Mouse (Mus musculus) ZHBTc4 (cell line): Measurements from ENCODE around the gene Twf1.

Source experiments
- DNase-seq: peaks from one replicate; pipeline ENCODE4 v3.0.0-alpha.2; 2011; ENCODE audit warnings: low read depth, low spot score

Gene Twf1

DNA sequence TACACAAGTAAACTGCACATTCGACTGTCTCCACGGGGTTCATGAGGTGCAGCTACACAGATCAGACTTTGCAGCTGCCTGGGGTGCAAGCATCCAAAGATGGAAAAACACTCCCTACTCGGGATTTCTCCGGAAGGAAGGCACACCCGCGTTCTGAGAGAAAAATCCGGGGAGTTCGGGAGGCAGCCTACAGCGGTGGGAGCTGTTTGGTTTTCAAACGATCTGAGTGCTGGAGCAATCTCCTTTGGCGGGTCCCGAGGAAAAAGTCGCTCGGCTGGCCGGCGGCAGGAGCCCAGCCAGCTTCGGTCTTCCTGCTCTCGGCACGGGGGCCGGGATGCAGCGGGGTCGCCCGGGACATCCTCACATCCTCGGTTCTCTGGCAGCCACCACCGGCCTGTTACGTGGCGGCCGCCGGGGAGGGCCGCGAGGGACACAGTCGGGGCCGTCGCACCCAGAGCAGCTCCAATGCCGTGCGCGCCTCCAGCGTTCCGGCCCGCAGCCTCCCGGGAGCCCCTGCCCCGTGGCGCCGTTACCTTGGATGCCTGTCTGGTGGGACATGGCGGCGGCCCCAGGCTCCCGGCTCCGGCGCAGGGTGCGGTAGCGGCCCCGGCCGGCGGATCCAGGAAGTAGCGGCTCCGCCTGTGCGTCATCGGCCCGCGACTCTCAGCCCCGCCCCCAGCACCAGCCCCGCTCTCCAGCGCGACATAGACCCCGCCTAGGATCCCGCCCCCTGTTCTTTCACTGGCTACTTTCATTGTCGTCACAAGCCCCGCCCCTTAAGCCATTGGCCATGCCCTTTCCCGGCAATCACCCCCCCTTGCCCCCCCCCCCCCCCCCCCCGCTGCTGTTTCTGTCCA is at the start of gene Twf1:
Gene Twf1 (minus strand): TSS at position 671 of the 857 bp plus-strand sequence.
- peak; percentile 97 for DNase-seq

DNA sequence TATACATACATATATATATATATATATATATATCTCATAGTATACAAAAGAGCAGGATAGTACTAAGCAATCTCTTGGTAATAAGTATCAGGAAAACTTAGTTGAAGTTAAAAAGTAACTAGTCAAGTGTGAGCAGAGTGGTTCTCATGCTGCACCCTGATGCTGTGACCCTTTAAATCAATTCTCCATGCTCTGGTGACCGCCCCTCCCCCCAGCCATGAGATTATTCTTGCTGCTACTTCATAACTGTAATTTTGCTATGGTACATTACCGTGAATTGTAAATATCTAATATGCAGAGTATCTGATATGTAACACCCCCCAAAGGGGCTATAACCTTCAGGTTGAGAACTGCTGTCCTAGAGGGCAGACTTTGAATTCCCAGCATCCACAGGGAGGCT is 49.4 kb upstream of the Twf1 start:
- no peak for DNase-seq

DNA sequence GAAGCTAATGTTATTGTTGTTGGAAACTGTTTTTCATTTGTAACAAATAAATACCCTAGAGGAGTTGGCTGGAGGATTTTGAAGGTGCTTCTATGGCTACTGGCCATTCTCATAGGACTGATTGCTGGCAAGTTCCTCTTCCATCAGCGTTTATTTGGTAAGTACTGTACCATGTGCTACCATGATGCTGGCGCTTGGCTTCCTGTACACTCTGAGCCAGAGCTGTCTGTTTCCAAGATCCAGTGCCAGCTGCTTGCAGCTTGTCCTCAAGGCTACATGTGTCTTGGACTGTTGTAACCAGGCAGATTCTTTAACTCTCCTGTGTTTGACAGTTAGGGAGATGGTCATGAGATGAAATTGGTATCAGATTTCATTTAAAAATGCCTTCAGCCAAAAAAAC is 48.5 kb upstream of the Twf1 start:
- DNase-seq = no peak

DNA sequence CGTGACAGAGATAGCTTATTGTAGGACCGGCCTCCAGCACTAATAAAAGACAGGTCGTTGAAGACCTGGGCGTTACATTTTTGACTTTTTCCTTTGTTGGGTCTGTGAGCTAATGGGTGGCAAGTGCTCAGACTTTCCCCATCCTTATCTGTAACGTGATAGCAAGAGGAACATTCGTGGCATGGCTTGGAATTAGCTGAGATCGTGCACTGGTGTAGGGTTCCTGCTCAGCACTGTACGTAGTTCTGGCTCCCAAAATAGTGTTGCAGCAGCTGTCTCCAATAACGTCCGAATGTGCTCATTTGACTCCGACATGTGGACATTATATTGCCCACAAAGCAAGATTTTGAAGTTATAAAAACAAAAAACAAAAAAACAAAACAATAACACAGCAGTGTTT is 44.8 kb upstream of the Twf1 start:
- no peak for DNase-seq

DNA sequence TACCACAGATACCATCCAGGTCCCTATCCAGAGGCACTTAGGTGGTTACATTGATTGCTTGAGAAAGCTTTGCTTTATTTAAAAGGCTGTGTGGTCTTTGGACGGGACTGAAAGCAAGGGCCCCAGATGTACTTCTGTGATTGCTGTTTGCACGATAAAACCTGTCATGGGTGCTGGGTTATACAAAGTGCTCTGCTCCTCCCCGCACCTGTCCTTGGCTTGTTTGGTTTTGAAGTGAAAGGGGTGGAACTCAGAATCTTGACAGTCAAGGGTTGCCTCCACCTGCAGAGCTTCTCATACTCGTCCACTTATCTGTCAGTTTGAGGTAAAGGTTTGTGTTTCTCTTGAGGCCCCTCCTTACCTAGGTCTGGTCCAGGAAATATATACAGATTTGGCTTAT is 40.9 kb upstream of the Twf1 start:
- no peak for DNase-seq

DNA sequence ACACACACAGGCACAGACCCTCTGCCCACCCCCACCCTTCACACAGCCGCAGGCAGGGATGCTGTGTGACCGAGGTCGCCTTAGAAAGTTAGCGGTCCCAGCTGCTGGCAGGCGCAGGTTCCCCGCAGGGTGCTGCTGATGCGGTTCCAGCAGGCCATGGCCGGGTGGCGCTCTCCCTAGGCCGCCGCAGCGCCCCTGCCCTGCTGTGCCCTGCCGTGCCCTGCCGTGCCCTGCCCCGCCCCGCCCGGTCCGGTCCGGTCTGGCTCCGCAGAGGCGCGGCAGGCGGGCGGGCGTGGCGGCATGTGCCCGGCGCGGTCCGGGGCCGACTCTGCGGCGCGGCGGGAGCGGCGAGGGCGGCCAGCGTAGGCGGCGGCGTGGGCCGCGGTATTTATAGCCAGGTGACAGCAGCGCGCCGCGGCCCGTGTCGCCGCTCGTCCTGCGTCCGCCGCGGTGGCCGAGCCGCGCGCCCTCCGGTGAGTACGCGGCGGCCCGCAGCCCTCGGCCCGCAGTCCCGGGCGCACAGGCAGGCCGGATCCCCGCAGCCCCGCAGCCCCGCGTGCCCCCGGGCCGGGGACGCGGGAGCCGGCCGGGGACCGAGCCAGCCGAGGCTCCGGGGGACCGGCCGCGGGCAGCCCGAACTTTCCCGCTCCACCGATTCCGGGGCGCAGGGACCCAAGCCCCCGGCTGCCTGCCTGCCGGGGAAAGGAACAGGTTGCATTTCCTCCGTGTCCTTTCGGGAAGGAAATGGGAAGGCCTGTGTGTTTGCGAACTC is 39.3 kb upstream of the Twf1 start, which contains the start of gene Tmem117:
Gene Tmem117 (plus strand): TSS at position 403 of the 772 bp plus-strand sequence.
- peak; percentile 87 for DNase-seq

DNA sequence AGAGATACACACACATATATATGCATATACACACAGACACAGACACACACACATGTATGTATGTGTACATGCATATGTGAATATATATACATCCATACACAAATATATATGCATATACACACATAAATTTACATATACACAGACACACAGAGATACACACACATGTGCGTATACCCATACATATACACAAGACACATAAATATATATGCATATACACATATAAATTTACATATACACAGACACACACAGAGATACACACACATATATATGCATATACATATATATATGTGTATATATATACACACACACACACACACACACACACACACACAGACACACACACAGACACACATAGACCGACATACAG is 38.8 kb upstream of the Twf1 start:
- DNase-seq = no peak

DNA sequence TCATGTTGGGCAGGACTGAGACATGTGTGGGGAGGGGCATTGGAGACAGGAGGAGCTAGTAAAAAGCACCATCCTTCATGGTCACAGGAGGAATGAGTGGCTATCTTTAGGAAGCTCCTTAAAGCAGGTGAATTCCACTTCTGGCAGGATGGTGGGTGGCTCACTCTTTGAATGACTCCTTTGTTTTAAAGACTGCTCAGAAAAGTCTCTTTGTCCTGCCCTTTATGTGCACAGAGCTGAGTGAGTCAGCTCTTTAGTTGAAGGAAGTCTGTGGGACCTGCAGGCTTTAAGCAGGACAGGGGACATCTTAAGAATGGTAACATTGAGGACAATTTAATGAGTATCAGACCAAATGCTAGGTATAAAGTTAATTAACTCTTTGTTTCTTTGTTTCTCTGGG is 31.2 kb upstream of the Twf1 start:
- peak; percentile 77 for DNase-seq

DNA sequence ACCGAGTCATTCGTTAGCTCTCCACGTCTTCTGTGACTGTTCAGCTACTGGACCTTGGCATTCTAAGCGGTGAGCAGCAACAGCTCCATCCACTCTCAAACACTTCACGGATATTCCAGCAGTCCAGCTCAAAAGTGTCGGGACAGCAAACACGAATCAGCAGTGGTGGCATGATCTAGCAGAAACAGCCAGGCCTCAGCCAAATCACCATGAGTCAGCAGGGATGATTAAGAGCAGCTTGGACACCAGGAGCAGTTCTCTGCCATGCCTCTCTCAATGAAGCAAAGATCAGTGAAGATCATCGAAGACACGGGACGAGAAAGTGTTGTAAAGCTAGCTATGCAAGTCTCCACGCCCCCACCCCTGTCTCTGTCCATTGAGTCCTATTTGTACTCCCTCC is 26.3 kb upstream of the Twf1 start:
- peak; percentile 27 for DNase-seq

DNA sequence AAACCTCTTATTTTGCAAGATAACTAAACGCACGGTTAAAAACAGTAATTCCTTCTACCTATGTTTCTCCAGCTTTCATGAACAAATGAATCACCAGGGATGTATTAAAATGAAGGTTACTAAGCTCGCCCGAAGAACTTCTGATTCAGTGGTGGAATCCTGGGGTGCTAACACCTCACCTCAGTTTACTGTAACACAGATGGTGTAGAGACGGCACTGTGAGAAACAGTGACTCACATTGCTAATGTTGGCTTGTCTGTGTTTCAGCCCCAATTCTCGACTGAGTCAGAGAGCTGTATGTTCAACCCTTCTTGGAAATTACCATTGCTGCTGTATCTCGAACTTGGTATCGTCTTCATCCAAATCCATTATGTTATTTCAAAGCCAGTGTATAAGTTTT is 18.1 kb upstream of the Twf1 start:
- no peak for DNase-seq

DNA sequence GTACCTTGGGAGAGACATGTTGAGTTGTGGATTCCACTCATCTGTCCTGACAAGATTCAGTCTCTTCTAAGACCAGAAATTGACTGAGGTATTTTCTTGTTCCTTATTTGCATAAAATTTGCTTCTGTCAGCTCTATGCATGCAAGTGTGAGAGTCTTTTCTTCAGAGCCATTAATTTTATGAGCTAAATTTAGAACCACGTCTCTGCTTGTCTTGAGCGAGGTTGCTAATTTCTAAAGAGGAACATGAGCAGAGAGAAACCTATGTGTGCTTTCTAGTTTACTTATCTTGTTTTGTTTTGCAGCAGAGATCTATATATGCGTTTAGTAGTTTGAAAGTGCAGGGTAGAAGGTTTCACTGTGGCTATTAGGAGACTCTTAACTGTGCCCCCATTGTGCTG is 12.8 kb upstream of the Twf1 start:
- DNase-seq = no peak

DNA sequence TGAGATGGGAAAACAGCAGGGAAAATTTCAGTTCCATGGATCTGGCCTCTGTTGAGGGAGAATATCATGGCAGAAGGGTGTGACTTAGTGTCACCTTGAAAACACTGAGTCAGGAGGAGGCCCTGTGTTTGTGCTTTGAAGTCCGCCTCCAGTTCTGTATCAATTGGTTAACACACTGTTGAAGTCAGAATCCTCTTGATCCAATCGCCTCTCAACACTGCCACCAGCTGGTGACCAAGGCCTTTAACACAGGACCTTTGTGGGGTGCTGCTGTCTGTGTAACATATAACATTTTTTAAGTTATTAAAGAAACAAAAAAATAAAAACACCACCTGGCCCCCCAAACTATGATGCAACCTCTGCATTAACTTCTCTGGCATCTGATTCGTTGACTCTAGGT is 11.7 kb upstream of the Twf1 start:
- DNase-seq = peak; percentile 84

DNA sequence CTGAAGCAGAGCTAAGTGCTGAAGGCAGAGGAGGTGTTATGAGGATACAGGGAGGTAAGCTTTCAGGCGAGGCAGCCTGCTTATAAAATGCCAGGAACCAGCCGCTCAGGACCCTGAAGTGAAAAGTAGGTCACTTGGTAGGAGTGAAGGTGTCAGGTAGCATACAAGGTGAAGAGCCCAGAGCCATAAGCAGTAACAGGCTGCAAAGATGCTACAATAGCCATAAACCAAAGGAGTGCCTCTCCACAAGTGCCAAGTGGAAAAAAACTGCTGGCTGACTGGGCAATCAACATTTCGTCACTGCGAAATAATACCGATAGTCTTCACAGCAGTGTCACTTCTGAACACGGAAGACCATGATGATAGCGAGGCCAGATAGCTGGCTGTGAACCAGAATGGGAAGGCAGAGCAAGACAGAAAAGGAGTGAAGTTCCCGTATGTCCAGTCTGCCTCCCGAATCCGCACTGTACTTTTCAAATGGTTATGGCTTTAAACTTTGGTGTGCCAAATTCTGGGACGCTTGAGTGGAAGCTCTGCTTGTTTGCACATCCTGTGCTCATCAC is 10.5 kb upstream of the Twf1 start:
- DNase-seq = no peak

DNA sequence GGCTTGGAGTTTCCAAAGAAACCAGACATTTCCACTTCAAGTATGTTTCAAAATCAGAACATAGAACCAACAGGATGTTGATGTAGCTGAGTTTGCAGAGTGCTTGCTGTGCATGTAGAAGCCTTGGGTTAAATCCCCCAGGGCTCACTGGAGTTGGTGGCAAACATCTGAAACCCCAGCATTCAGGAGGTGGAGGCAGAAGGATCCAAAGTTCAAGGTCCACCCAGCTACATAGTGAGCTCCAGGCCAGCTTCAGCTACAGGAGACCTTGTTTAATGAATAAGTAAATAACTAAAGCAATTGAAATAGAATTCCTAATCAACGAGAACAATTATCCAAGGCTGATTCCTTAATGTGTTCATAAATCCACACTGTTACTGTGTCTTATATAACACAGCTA is 3.9 kb upstream of the Twf1 start:
- DNase-seq = no peak

DNA sequence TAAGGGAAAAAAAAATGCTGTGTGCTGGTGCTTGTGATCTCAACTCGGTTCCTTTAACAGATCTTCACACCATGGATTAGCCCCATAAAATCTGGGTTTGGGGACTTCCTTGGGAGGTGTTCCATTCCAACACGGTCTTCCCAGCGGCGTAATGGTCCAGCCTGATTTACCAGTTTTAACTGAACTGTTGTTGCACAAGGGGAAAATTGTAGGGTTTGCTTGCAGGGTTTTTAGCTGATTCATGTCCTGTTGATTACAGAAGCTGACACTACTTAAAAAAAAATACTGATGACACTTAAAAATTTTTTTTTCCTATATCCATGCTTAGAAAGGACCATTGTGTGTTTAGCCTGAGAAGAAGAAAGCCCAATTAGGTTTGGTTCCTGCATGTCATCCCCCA is 1.7 kb upstream of the Twf1 start:
- DNase-seq = no peak

DNA sequence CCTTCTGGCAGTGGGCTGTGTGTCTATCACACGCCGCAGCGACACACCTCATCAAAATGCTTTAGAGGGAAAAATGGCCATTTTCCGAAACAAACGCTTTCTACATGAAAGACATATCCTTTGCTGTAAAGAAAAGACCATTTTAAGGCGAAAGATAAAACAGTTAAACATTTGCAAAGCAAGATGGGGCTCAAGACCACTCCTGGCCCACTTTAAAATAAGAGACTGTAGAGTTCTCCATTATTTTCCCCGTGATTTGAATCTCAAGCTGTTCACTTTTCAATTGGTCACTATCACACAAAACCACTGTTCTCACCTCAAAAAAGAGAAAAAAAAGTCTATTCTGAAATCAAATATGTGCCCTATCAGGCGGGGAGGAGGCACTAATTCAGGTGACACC is 394 bp upstream of the Twf1 start:
- no peak for DNase-seq

DNA sequence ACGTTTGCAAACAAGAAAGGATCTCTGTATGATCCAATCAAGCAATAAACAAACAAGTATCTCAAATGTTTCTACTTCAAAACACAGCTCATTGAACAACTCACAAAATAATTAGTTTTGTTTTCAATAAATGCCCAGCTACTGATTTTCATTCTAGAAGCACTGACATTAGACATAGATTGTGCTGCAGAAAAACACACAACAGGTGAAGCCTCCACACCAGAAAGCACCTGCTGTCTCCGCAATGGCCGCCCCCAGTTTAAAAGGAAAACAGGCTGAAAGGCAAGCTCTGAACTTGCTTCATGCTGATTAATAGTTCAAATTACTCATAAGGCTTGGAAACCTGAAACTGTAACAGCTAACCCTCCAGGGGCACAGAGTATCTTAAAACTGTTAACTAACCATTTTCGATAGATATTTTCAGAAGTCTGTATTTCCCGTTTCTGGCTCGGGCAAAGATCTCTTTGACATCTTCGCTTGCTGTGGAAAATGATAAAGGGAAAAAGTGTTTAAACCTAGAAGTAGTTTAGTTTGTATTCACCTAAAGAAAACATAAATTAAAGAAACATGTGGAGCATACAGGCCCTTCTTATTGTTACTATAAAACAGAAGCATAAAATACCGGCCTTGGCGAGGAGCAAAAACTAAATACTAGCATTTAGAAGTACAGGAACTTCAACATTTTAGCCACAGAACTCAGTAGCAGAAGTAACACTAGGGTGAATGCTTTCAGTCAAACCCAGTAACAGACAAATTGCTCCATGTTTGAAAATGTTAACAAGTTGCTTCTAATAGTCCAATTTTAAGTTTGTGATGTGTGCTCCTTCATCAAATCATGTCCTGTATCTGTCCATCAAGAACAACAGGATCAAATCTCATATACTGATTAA is 1.6 kb downstream of the Twf1 start:
- no peak for DNase-seq

DNA sequence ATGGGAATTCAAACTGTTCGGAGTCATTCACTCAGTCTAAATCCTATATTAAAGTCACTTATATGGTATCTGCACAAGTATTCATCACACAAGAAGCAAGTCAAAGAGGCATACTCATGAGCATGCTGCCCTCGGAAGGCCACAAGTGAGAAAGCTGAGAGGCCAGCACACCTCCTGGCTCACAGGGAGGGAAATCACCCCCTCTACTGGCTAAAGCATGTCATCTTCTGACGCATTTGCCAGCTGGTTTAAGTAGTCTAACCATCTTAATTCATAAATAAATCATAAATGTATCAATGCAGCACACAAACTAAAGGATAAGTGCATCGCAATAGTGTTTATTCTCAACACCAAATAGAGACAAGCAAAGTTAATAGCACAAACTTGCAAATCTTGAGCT is 5.0 kb downstream of the Twf1 start:
- DNase-seq = peak; percentile 64

DNA sequence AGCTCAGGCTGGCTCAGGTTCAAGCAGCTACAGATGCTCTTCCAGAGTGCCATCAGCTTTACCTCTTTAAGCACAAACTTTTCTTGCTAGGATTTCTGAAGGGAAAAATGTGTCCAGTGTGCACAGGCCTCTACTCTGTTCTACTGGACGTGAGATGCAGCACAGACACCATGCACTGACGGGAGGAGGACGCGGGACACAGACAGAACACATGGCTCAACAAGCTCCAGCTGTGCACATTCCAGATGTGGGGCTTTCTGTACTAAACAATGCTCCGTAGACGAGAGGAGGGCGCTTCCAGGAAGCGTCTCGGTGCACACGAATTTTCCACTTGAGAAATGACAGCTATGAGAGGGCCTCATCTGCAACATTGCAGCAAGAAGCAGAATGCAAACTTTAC is 6.5 kb downstream of the Twf1 start:
- no peak for DNase-seq

DNA sequence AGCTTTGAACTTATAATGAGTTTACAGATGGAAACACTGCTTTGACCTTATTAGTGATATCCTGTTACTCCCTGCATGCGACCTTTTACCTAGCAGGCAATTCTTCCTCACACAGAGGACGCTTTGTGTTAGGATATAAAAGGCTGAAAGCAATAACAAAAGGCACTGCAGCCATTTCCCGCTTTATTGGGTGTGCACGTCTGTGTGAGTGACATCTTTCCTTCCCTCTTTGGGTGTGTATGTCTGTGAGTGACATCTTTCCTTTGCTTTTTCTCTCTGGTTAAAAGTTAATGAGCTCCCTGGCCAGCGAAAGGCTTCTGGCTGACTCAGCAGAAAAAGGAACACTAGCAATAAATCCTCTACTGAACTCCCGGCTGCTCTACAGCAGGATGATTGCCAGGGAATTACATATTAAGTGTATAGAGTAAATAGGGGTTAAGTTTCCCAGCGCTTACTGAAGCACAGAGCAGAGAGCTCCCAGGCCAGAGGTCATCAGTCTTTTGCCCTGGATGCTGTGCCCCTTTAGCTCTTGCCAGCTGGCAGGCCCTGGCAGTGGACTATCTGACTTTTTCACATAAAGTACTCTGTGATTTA is 7.6 kb downstream of the Twf1 start:
- peak; percentile 76 for DNase-seq

DNA sequence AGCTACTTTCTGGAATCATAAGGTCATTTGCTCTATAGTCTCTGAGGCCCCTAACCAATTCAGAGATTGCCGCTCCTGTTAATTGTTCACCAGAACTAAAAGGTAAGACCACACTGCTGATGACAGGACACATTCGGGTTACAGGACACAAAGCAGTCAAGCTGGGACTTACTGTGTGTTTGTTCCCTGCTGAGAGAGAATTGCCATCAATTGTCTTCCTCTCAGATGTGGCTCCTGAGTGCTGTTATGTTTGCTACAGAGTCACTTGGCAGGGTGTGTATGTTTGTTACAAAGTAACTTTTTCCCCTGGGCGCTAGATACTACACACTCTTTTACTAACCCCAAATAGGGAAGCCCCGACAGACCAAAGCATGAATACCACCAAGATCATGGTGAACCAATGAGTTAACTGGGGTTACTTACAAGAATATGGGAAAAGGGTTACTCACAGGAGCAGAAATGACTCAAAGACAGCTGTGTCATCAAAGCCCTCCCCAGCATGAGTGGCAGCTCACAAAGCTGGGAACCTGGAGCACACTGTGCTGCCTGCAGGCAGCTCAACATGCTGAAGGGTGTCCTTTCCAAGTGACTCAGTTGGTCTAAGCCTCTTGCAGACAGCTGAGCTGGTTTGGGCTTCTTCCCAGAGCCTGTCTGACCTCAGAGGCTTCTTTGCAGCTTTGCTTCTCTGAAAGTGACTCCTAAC is 15.0 kb downstream of the Twf1 start:
- peak; percentile 76 for DNase-seq
